ENCODE assay signal across 8 mouse cellular contexts in genomic region chr15:103168801-103169611, GRCm38 (mm10). TPM values are rescaled to one million over a fixed set of nuclear protein-coding genes. Genes with fewer than 3 reads are reported as not detected.
DNase-seq lines count a peak whose midpoint lies in the region; ATAC-seq and TF ChIP-seq lines count a peak whose summit lies in the region.

No protein-coding gene starts in this region.

- peaks cover 67% of the 10 kb centered on the region for H3K27me3 ChIP-seq in G1E (ENCODE audit: insufficient read depth, low read length)
- H3K27me3 ChIP-seq in forebrain, embryonic 10.5 days (ENCODE audit: poor library complexity, severe bottlenecking), result peaks cover 99% of the 10 kb centered on the region
- H3K27me3 ChIP-seq in stomach, postnatal 0 days (ENCODE audit: control insufficient read depth, insufficient read depth, low read length), result no peaks in the 10 kb centered on the region

- H3K9me3 ChIP-seq in G1E (replicated peaks), result no peaks in the 10 kb centered on the region
- no peaks in the 10 kb centered on the region for H3K9me3 ChIP-seq in forebrain, embryonic 10.5 days
- no peaks in the 10 kb centered on the region for H3K9me3 ChIP-seq in stomach, postnatal 0 days (ENCODE audit: control insufficient read depth, low read length)

- ATAC-seq in G1E (ENCODE audit: extremely low read depth, insufficient number of reproducible peaks, low FRiP score, poor library complexity, severe bottlenecking), result no peak
- peak; percentile 47 for ATAC-seq in megakaryocyte progenitor cell, adult 5-6 weeks (replicated peaks; ENCODE audit: poor library complexity)
- peak; percentile 45; the same call in 1 of the 2 replicates for ATAC-seq in stomach, postnatal 0 days (ENCODE audit: low FRiP score, low TSS enrichment)

- peak overlapping the region; percentile 87 for H3K4me2 ChIP-seq in stomach, postnatal 0 days (replicated peaks; ENCODE audit: low read depth)

- 2% methylated on average over 63 of the region's 63 CpGs for WGBS in forebrain, embryonic 10.5 days
- 2% methylated on average over 63 of the region's 63 CpGs for WGBS in stomach, postnatal 0 days

- peak overlapping the region; percentile 5; the same call in 1 of the 2 replicates for H3K27ac ChIP-seq in forebrain, embryonic 10.5 days
- no peak overlapping the region for H3K27ac ChIP-seq in stomach, postnatal 0 days (replicated peaks)

- H3K36me3 ChIP-seq in G1E (replicated peaks), result no peaks in the 10 kb centered on the region
- no peaks in the 10 kb centered on the region for H3K36me3 ChIP-seq in forebrain, embryonic 10.5 days (replicated peaks)
- no peaks in the 10 kb centered on the region for H3K36me3 ChIP-seq in stomach, postnatal 0 days (ENCODE audit: control insufficient read depth, insufficient read depth, low read length)

- DNase-seq in cerebellum, adult 18-20 months, result peak; percentile 52 to 60
- no peak for DNase-seq in cerebellum, postnatal 10 days
- DNase-seq in G1E (ENCODE audit: low spot score), result peak; percentile 66
- DNase-seq in forebrain, embryonic 10.5 days (ENCODE audit: extremely low spot score, low spot score), result no peak
- peak; percentile 63 for DNase-seq in kidney, postnatal 14 days
- DNase-seq in stomach, postnatal 0 days (ENCODE audit: low spot score), result peak; percentile 69
- no peak for DNase-seq in layer of hippocampus, adult 9-11 months

- H3K4me3 ChIP-seq in G1E (ENCODE audit: low read depth, low read length), result peak overlapping the region; percentile 75
- H3K4me3 ChIP-seq in forebrain, embryonic 10.5 days, result peak overlapping the region; percentile 52
- H3K4me3 ChIP-seq in stomach, postnatal 0 days (ENCODE audit: low read depth, low read length), result peak overlapping the region; percentile 53

- no peak for TF ChIP-seq EP300 in stomach, postnatal 0 days (optimal IDR thresholded peaks at IDR 0.05)

- peaks cover 72% of the 10 kb centered on the region for H3K4me1 ChIP-seq in G1E (ENCODE audit: insufficient read depth, low read depth, low read length)
- peaks cover 47% of the 10 kb centered on the region for H3K4me1 ChIP-seq in forebrain, embryonic 10.5 days
- H3K4me1 ChIP-seq in stomach, postnatal 0 days (replicated peaks; ENCODE audit: control insufficient read depth, insufficient read depth), result peaks cover 8% of the 10 kb centered on the region; the same call in 1 of the 2 replicates

- no peak for TF ChIP-seq CTCF in G1E (IDR thresholded peaks at IDR 0.05; ENCODE audit: low read depth, low read length)
- TF ChIP-seq CTCF in stomach, postnatal 0 days (IDR thresholded peaks at IDR 0.05; ENCODE audit: low read depth), result no peak

- H3K9ac ChIP-seq in stomach, postnatal 0 days (ENCODE audit: low read length), result peak overlapping the region; percentile 54

RNA-seq across cellular contexts. Expression of gene Smug1, which starts 2.1 kb away (rescaled TPM):
- total RNA-seq in G1E (2014; fragmentation: Nextera tagmentation) (7.8 and 10.6 TPM in 2 replicates), G1E (2017) (9.0 and 11.3 TPM in 2 replicates)
- 3.6 and 5.0 TPM in 2 replicates for polyA plus RNA-seq in G1E (2012)
- 21.7 and 21.8 TPM in 2 replicates for polyA plus RNA-seq in forebrain, embryonic 10.5 days (2016; fragmentation: Nextera tagmentation; extraction: Ambion mirVana)
- total RNA-seq in megakaryocyte progenitor cell, adult 5-6 weeks (2015), result 2.1 and 4.5 TPM in 2 replicates
- total RNA-seq in megakaryocyte progenitor cell, adult 5-6 weeks (2017), result 3.8 and 4.2 TPM in 2 replicates
- 10.6 and 11.2 TPM in 2 replicates for polyA plus RNA-seq in stomach, postnatal 0 days (2015; fragmentation: Nextera tagmentation; extraction: Ambion mirVana)

Comparison
In these comparisons a context has a peak if more than half of its experiments do, and no peak if none do; other contexts are left out.
1. DNase-seq: peak in cerebellum, adult 18-20 months (2 of 2), G1E (single experiment), kidney, postnatal 14 days (single experiment) and stomach, postnatal 0 days (single experiment); none in cerebellum, postnatal 10 days (0 of 2), forebrain, embryonic 10.5 days (single experiment) and layer of hippocampus, adult 9-11 months (single experiment).
2. Peak in every context shown above with its lines, with median percentiles within 50 percentile points of each other: H3K4me3 ChIP-seq.